Mouse (Mus musculus) testis, adult 10 weeks (tissue): ENCODE results near the gene Nexn. TPM values are rescaled to one million over a fixed set of nuclear protein-coding genes. Genes with fewer than 3 reads are reported as not detected.

Source experiments
- polyA plus RNA-seq: library from polyadenylated mRNA; stranded (reverse); fragments of 350-450 nt; fragmentation: Illumina TruSeq; extraction: RNeasy Lipid Tissue Mini Kit (QIAGEN cat#74804); gene quantifications from one replicate; pipeline ENCODE4 v1.2.3, GENCODE M21; 2014; ENCODE audit warnings: low read depth, low replicate concordance

Nexn gene
- 49.9 TPM for polyA plus RNA-seq

DNA sequence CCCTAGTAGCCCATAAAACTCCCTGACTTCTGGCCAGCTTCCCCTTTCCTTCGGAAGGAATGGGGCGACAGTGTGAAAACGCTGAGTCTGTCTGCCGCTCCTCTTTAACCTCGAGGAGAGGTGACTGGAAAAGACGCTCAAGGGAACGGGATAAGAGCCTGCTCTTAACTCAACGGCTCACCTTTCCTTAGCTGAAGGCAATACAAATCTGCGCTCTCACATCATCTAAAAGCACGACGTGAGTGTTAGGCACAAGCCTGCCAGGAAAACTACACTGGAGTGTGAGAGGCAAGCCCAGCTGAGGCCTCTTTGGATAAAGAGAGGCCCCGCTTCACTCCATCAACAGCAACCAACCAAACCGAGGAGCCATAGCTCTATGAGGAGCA is at the start of gene Nexn:
Nexn (minus strand) TSS at position 315 of the 386 bp plus-strand sequence.

GRCm38 (mm10) chr3:152209967-152210634 is 56.0 kb downstream of the Nexn start, which contains the start of the genes Dnajb4 and Fubp1:
TSS of gene Dnajb4 (minus strand) at chr3:152210302.
TSS of gene Fubp1 (plus strand) at chr3:152210422.

Other genes with a start within 250 kb of the Nexn start
- 10.8 TPM for gene Gipc2, start 100.1 kb downstream of the Nexn start, polyA plus RNA-seq
- 466 TPM for gene Dnajb4, start 56.0 kb downstream of the Nexn start, polyA plus RNA-seq
- 122 TPM for gene Fubp1, start 55.9 kb downstream of the Nexn start, polyA plus RNA-seq
- 7.4 TPM for gene Miga1, start 74.1 kb upstream of the Nexn start, polyA plus RNA-seq
- 25.8 TPM for gene Usp33, start 80.1 kb upstream of the Nexn start, polyA plus RNA-seq
- 52.4 TPM for gene Zzz3, start 129.1 kb upstream of the Nexn start, polyA plus RNA-seq